13 mouse cellular contexts compared by ENCODE assay signal in genomic region chr17:78430374-78430773, GRCm38 (mm10). TPM values are rescaled to one million over a fixed set of nuclear protein-coding genes. Genes with fewer than 3 reads are reported as not detected.
DNase-seq lines count a peak whose midpoint lies in the region; ATAC-seq and TF ChIP-seq lines count a peak whose summit lies in the region.
"Had no signal": no experiment of that assay in that cellular context is flagged by ENCODE, and none has a peak within 500 bp of the region (broad histone marks: within the 10 kb centered on the region; RNA-seq: fewer than 3 reads in every experiment).

No protein-coding gene starts in this region.

- no peak for DNase-seq in forebrain, postnatal 0 days
- no peak for DNase-seq in forebrain, embryonic 14.5 days (ENCODE audit: low spot score)
- DNase-seq in lung, postnatal 36 days = peak; percentile 21
- DNase-seq in lung, postnatal 10 days = no peak
- DNase-seq in thymus, postnatal 25 days = peak; percentile 49
- no peak for DNase-seq in ovary, postnatal 14 days (ENCODE audit: low spot score)
- no peak for DNase-seq in neural tube, embryonic 10.5 days (ENCODE audit: extremely low spot score, low spot score)
- DNase-seq: left cerebral cortex, postnatal 4 days had no signal

- WGBS in forebrain, postnatal 0 days = 70% methylated on average over 8 of the region's 8 CpGs
- 72% methylated on average over 8 of the region's 8 CpGs for WGBS in forebrain, embryonic 14.5 days

- TF ChIP-seq CTCF in forebrain, postnatal 0 days (IDR thresholded peaks at IDR 0.05; ENCODE audit: low read depth) = peak; percentile 28; the same call in 1 of the 2 replicates

- H3K27ac ChIP-seq in forebrain, postnatal 0 days (ENCODE audit: low read depth, low read length) = no peak overlapping the region
- H3K27ac ChIP-seq in forebrain, embryonic 14.5 days (ENCODE audit: low read depth, low read length) = no peak overlapping the region
- H3K27ac ChIP-seq: forebrain, embryonic 12.5 days; heart, embryonic 13.5 days; kidney, embryonic 15.5 days; midbrain, embryonic 10.5 days had no signal

- no peaks in the 10 kb centered on the region for H3K9me3 ChIP-seq in forebrain, postnatal 0 days (ENCODE audit: low read length)
- no peaks in the 10 kb centered on the region for H3K9me3 ChIP-seq in forebrain, embryonic 14.5 days (replicated peaks; ENCODE audit: control insufficient read depth, low read length)
- H3K9me3 ChIP-seq: midbrain, embryonic 10.5 days had no signal

- no peak overlapping the region for H3K4me2 ChIP-seq in forebrain, postnatal 0 days (ENCODE audit: low read depth)
- H3K4me2 ChIP-seq in forebrain, embryonic 14.5 days (ENCODE audit: low read length) = no peak overlapping the region
- H3K4me2 ChIP-seq: forebrain, embryonic 12.5 days; heart, embryonic 13.5 days; kidney, embryonic 15.5 days had no signal

- H3K27me3 ChIP-seq in forebrain, postnatal 0 days (ENCODE audit: insufficient read depth, low read length) = no peaks in the 10 kb centered on the region
- no peaks in the 10 kb centered on the region for H3K27me3 ChIP-seq in forebrain, embryonic 14.5 days (replicated peaks; ENCODE audit: control insufficient read depth, insufficient read depth, low read length)
- H3K27me3 ChIP-seq: forebrain, embryonic 12.5 days; heart, embryonic 13.5 days; kidney, embryonic 15.5 days had no signal

- H3K4me3 ChIP-seq in forebrain, postnatal 0 days (ENCODE audit: low read depth, low read length) = no peak overlapping the region
- H3K4me3 ChIP-seq in forebrain, embryonic 14.5 days (ENCODE audit: low read depth, low read length) = no peak overlapping the region
- H3K4me3 ChIP-seq: forebrain, embryonic 12.5 days; heart, embryonic 13.5 days; kidney, embryonic 15.5 days; midbrain, embryonic 10.5 days had no signal

- no peak overlapping the region for H3K9ac ChIP-seq in forebrain, postnatal 0 days
- no peak overlapping the region for H3K9ac ChIP-seq in forebrain, embryonic 14.5 days (ENCODE audit: low read length)
- H3K9ac ChIP-seq: forebrain, embryonic 12.5 days; heart, embryonic 13.5 days; kidney, embryonic 15.5 days had no signal

- H3K36me3 ChIP-seq in forebrain, postnatal 0 days (ENCODE audit: insufficient read depth) = no peaks in the 10 kb centered on the region
- no peaks in the 10 kb centered on the region for H3K36me3 ChIP-seq in forebrain, embryonic 14.5 days (ENCODE audit: control insufficient read depth, insufficient read depth, low read length)
- H3K36me3 ChIP-seq: forebrain, embryonic 12.5 days; heart, embryonic 13.5 days; kidney, embryonic 15.5 days; midbrain, embryonic 10.5 days had no signal

- H3K4me1 ChIP-seq in forebrain, postnatal 0 days (ENCODE audit: insufficient read depth) = no peaks in the 10 kb centered on the region
- H3K4me1 ChIP-seq in forebrain, embryonic 14.5 days (ENCODE audit: control insufficient read depth, insufficient read depth, low read length) = no peaks in the 10 kb centered on the region
- H3K4me1 ChIP-seq: forebrain, embryonic 12.5 days; heart, embryonic 13.5 days; kidney, embryonic 15.5 days; midbrain, embryonic 10.5 days had no signal

- ATAC-seq in forebrain, postnatal 0 days = no peak
- ATAC-seq in forebrain, embryonic 14.5 days = no peak
- ATAC-seq in common myeloid progenitor, adult 5-6 weeks (replicated peaks; ENCODE audit: low read depth, poor library complexity, severe bottlenecking) = peak; percentile 70

RNA-seq across cellular contexts. Expression of gene Fez2, which starts 12.4 kb away (rescaled TPM):
- 56.0 and 57.9 TPM in 2 replicates for total RNA-seq in forebrain, postnatal 0 days (2014; rRNA removed)
- 64.8 and 65.9 TPM in 2 replicates for polyA plus RNA-seq in forebrain, postnatal 0 days (2015; fragmentation: Nextera tagmentation; extraction: Ambion mirVana)
- 42.6 and 45.2 TPM in 2 replicates for polyA plus RNA-seq in forebrain, embryonic 14.5 days (2014; fragmentation: Nextera tagmentation; extraction: Ambion mirVana)
- 13.0 and 16.3 TPM in 2 replicates for total RNA-seq in common myeloid progenitor, adult 5-6 weeks (2017)

Comparison
In these comparisons a context has a peak if more than half of its experiments do, and no peak if none do; other contexts are left out.
1. DNase-seq: peak in lung, postnatal 36 days (single experiment) and thymus, postnatal 25 days (single experiment); none in forebrain, postnatal 0 days (single experiment), forebrain, embryonic 14.5 days (single experiment), lung, postnatal 10 days (single experiment), ovary, postnatal 14 days (single experiment) and neural tube, embryonic 10.5 days (single experiment).